Mouse (Mus musculus) lung, embryonic 14.5 days (tissue): ENCODE data around the gene Scamp5. TPM values are rescaled to one million over a fixed set of nuclear protein-coding genes. Genes with fewer than 3 reads are reported as not detected.

Experiments used
- ATAC-seq: fragments of 200-750 bp; cut with Nextera tagmentation; 2 replicates; pipeline ENCODE4 v1.8.0; 2017; ENCODE audit warnings: mild to moderate bottlenecking, moderate TSS enrichment, moderate library complexity; ENCODE audit not compliant: insufficient read depth
- DNase-seq: peaks from one replicate; pipeline ENCODE4 v3.0.0-alpha.2; 2015
- H3K27ac ChIP-seq: fragments of 300-500 bp; sonication (generic); 2 replicates; pipeline ENCODE4 v1.5.1; 2014; ENCODE audit warnings: low read depth, mild to moderate bottlenecking, moderate library complexity
- H3K27me3 ChIP-seq: fragments of 300-500 bp; sonication (generic); 2 replicates; pipeline ENCODE4 v1.6.1; 2014; ENCODE audit warnings: low read length, control low read depth; ENCODE audit not compliant: insufficient read depth
- H3K36me3 ChIP-seq: fragments of 300-500 bp; sonication (generic); 2 replicates; pipeline ENCODE4 v1.6.1; 2014; ENCODE audit warnings: control low read depth; ENCODE audit not compliant: insufficient read depth
- H3K4me1 ChIP-seq: fragments of 300-500 bp; sonication (generic); 2 replicates; pipeline ENCODE4 v1.6.1; 2014; ENCODE audit warnings: antibody characterized with exemption, control low read depth; ENCODE audit not compliant: insufficient read depth
- H3K4me2 ChIP-seq: fragments of 300-500 bp; sonication (generic); 2 replicates; pipeline ENCODE4 v1.6.1; 2014; ENCODE audit warnings: mild to moderate bottlenecking
- H3K4me3 ChIP-seq: fragments of 300-500 bp; sonication (generic); 2 replicates; pipeline ENCODE4 v1.5.1; 2014; ENCODE audit warnings: low read depth, low read length
- H3K9ac ChIP-seq: fragments of 300-500 bp; sonication (generic); 2 replicates; pipeline ENCODE4 v1.6.1; 2014
- H3K9me3 ChIP-seq: fragments of 300-500 bp; sonication (generic); 2 replicates; pipeline ENCODE4 v1.6.1; 2016; ENCODE audit warnings: low read depth, low read length, control low read depth
- CTCF ChIP-seq: IDR thresholded peaks from 2 replicates; pipeline ENCODE4 v1.5.1; 2016; ENCODE audit warnings: antibody characterized with exemption, low read depth
- WGBS: fragments of 180-500 bp; shearing (Covaris S2); extraction: QIAGEN DNeasy Blood & Tissue Kit; methylation state at CpG from one replicate; pipeline ENCODE4 v1.1.7; 2014; 5-methylcytosine and 5-hydroxymethylcytosine counted together
- polyA plus RNA-seq: library from polyadenylated mRNA; unstranded; fragments of >200 nt; fragmentation: Nextera tagmentation; extraction: Ambion mirVana; gene quantifications from 2 replicates; pipeline ENCODE4 v1.2.1, GENCODE M21; 2014

Gene Scamp5
- polyA plus RNA-seq, 1 experiment from 2014 or later, result 4.9 TPM

- DNase-seq, result no peak
- Histone ChIP-seq H3K4me2 (no peak overlapping the region), H3K4me1 (no peaks in the 10 kb centered on the region), H3K9me3 (no peaks in the 10 kb centered on the region), H3K36me3 (no peaks in the 10 kb centered on the region), H3K9ac (no peak overlapping the region), H3K27me3 (no peaks in the 10 kb centered on the region), H3K4me3 (no peak overlapping the region), H3K27ac (no peak overlapping the region)
- no peak for TF ChIP-seq CTCF
- no peak for ATAC-seq
- 81% methylated on average over 4 of the region's 4 CpGs for WGBS
Measured at GRCm38 (mm10) chr9:57453516-57453915, 14.3 kb downstream of the Scamp5 start.

- Histone ChIP-seq H3K4me1 (no peaks in the 10 kb centered on the region), H3K36me3 (no peaks in the 10 kb centered on the region), H3K27me3 (no peaks in the 10 kb centered on the region), H3K27ac (no peak overlapping the region), H3K4me3 (no peak overlapping the region), H3K9ac (no peak overlapping the region), H3K4me2 (no peak overlapping the region), H3K9me3 (no peaks in the 10 kb centered on the region)
- TF ChIP-seq CTCF, result no peak
- DNase-seq (no peak), ATAC-seq (no peak)
- 75% methylated on average over 8 of the region's 8 CpGs for WGBS
Measured at GRCm38 (mm10) chr9:57452624-57453462, 15.0 kb downstream of the Scamp5 start.

DNA sequence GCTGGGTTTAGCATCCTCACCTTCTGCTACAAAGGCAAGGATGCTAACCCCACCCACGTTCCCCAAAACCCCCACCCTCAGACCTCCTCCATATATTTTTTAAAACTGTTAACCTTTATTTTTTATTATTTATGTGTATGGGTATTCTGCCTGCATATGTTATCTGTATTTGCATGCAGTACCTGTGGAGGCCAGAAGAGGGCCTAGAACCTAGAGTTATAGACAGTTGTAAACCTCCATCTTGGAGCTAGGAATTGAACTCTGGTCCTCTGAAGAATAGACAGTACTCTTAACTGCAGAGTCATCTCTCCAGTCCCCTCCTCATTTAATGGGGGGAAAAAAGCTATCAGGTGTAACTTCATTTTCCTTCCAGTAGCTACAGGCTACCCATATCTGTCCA is 18.1 kb downstream of the Scamp5 start:
- Histone ChIP-seq H3K9me3 (no peaks in the 10 kb centered on the region), H3K27ac (no peak overlapping the region), H3K27me3 (no peaks in the 10 kb centered on the region), H3K4me1 (no peaks in the 10 kb centered on the region), H3K9ac (no peak overlapping the region), H3K4me2 (no peak overlapping the region), H3K4me3 (no peak overlapping the region), H3K36me3 (no peaks in the 10 kb centered on the region)
- ATAC-seq (no peak), DNase-seq (no peak)
- TF ChIP-seq CTCF, result peak; percentile 44
- WGBS, result 50% methylated on average over 1 of the region's 1 CpGs

DNA sequence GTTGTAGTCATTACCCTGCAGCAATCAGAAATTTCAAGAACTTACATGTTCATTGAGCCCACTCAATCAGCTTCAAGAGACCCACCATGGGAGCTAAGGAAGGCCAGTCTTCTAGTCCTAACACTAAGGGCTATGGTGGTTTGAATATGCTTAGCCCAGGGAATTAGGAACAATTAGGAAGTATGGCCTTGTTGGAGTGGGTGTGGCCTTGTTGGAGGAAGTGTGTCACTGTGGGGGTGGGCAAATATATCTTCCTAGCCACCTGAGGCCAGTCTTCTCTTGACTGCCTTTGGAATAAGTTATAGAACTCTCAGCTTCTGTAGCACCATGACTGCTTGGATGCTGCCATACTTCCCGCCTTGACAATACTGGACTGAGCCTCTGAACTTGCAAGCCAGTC is 27.2 kb downstream of the Scamp5 start:
- no peak overlapping the region for H3K4me3 ChIP-seq
- TF ChIP-seq CTCF, result no peak
- no peaks in the 10 kb centered on the region; the same call in 1 of the 2 replicates for H3K4me1 ChIP-seq
- ATAC-seq (no peak), DNase-seq (no peak)
- H3K27me3 ChIP-seq, result no peaks in the 10 kb centered on the region
- H3K36me3 ChIP-seq, result peaks cover 3% of the 10 kb centered on the region; the same call in 1 of the 2 replicates
- no peak overlapping the region for H3K9ac ChIP-seq
- no peak overlapping the region for H3K27ac ChIP-seq
- H3K9me3 ChIP-seq, result no peaks in the 10 kb centered on the region
- 90% methylated on average over 1 of the region's 1 CpGs for WGBS
- no peak overlapping the region for H3K4me2 ChIP-seq

GRCm38 (mm10) chr9:57439522-57440295 is 28.2 kb downstream of the Scamp5 start, which contains the start of gene Ppcdc:
Gene Ppcdc (minus strand): TSS chr9:57440124.
- Histone ChIP-seq H3K9me3 (no peaks in the 10 kb centered on the region), H3K4me3 (peak within 1 kb of the TSS; percentile 40), H3K27me3 (no peaks in the 10 kb centered on the region), H3K4me2 (peak within 1 kb of the TSS; percentile 64), H3K36me3 (peaks cover 3% of the 10 kb centered on the region; the same call in 1 of the 2 replicates), H3K9ac (peak within 1 kb of the TSS; percentile 45), H3K27ac (peak within 1 kb of the TSS; percentile 6; the same call in 1 of the 2 replicates), H3K4me1 (no peaks in the 10 kb centered on the region; the same call in 1 of the 2 replicates)
- DNase-seq, result peak; percentile 99
- 2% methylated on average over 32 of the region's 32 CpGs for WGBS
- ATAC-seq, result peak; percentile 96
- no peak for TF ChIP-seq CTCF

DNA sequence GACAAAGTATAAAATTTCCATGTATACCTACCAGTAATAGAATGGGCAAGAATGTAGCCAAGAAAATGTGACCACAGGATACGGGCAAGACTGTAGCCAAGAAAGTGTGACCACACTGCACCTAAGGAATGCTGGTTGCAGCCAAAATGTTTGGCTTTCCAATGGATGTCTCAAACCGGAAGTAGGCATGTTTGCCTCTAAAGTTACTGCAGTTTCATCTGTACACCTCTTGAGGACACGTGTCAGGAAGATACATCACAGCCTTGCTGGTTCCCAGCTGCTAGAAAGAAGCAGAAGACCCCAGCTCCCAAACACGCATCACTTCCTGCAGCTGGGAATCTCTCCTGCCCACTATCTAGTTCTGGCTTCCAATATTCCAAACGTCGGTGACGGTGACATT is 28.8 kb downstream of the Scamp5 start:
- WGBS, result 29% methylated on average over 7 of the region's 7 CpGs
- no peak for TF ChIP-seq CTCF
- H3K27me3 ChIP-seq, result no peaks in the 10 kb centered on the region
- peak overlapping the region; percentile 64 for H3K4me2 ChIP-seq
- H3K4me1 ChIP-seq, result no peaks in the 10 kb centered on the region; the same call in 1 of the 2 replicates
- peaks cover 3% of the 10 kb centered on the region; the same call in 1 of the 2 replicates for H3K36me3 ChIP-seq
- no peak overlapping the region for H3K27ac ChIP-seq
- no peaks in the 10 kb centered on the region for H3K9me3 ChIP-seq
- ATAC-seq (no peak), DNase-seq (peak; percentile 29)
- H3K4me3 ChIP-seq, result peak overlapping the region; percentile 40
- H3K9ac ChIP-seq, result peak overlapping the region; percentile 45
